Mouse (Mus musculus) kidney, adult 2 months (tissue): ENCODE measurements around the gene Apob.

Experiments
- CTCF ChIP-seq: fragments of 200-500 bp; conservative IDR thresholded peaks from 2 replicates; pipeline ENCODE4 v1.5.1; 2011; ENCODE audit warnings: low read depth, mild to moderate bottlenecking, control low read depth, low read length, moderate library complexity, mixed read lengths; ENCODE audit not compliant: insufficient read depth, insufficient read length
- POLR2A ChIP-seq: fragments of 200-500 bp; IDR thresholded peaks from one replicate; pipeline ENCODE4 v1.6.1; 2011; ENCODE audit warnings: low read depth, low read length, control low read depth

- TF ChIP-seq CTCF = no peak
- TF ChIP-seq POLR2A = no peak
Measured at GRCm38 (mm10) chr12:7973773-7974322, 3.6 kb upstream of the Apob start.
